Mouse (Mus musculus) midbrain, embryonic 15.5 days (tissue): Measurements from ENCODE around the gene Slc17a8. TPM values are rescaled to one million over a fixed set of nuclear protein-coding genes. Genes with fewer than 3 reads are reported as not detected.

Source experiments
- ATAC-seq: fragments of 200-750 bp; cut with Nextera tagmentation; replicated peaks from 2 replicates; pipeline ENCODE4 v1.8.0; 2017; ENCODE audit warnings: moderate TSS enrichment
- H3K27ac ChIP-seq: fragments of 300-500 bp; sonication (generic); 2 replicates; pipeline ENCODE4 v1.5.1; 2015; ENCODE audit warnings: mild to moderate bottlenecking, inconsistent platforms
- H3K27me3 ChIP-seq: fragments of 300-500 bp; sonication (generic); replicated peaks from 2 replicates; pipeline ENCODE4 v1.6.1; 2015; ENCODE audit warnings: inconsistent platforms
- H3K36me3 ChIP-seq: fragments of 300-500 bp; sonication (generic); replicated peaks from 2 replicates; pipeline ENCODE4 v1.6.1; 2015; ENCODE audit warnings: inconsistent platforms
- H3K4me1 ChIP-seq: fragments of 300-500 bp; sonication (generic); 2 replicates; pipeline ENCODE4 v1.6.1; 2015; ENCODE audit warnings: inconsistent platforms
- H3K4me2 ChIP-seq: fragments of 300-500 bp; sonication (generic); 2 replicates; pipeline ENCODE4 v1.6.1; 2015; ENCODE audit warnings: inconsistent platforms, mild to moderate bottlenecking, moderate library complexity
- H3K4me3 ChIP-seq: fragments of 300-500 bp; sonication (generic); 2 replicates; pipeline ENCODE4 v1.5.1; 2015; ENCODE audit warnings: mild to moderate bottlenecking, inconsistent platforms
- H3K9ac ChIP-seq: fragments of 300-500 bp; sonication (generic); 2 replicates; pipeline ENCODE4 v1.6.1; 2015; ENCODE audit warnings: mild to moderate bottlenecking, inconsistent platforms
- H3K9me3 ChIP-seq: fragments of 300-500 bp; sonication (generic); 2 replicates; pipeline ENCODE4 v1.6.1; 2016; ENCODE audit warnings: inconsistent platforms
- WGBS: fragments of 180-500 bp; shearing (Covaris S2); methylation state at CpG from one replicate; pipeline ENCODE4 v1.1.7; 2015; ENCODE audit warnings: mixed read lengths; 5-methylcytosine and 5-hydroxymethylcytosine counted together
- polyA plus RNA-seq: library from polyadenylated mRNA; unstranded; fragments of >200 nt; fragmentation: Nextera tagmentation; extraction: Ambion mirVana; gene quantifications from 2 replicates; pipeline ENCODE4 v1.2.1, GENCODE M21; 2015

Slc17a8 gene
- polyA plus RNA-seq, 1 experiment from 2014 or later: 1.3 TPM

- Histone ChIP-seq H3K4me2 (no peak overlapping the region), H3K9ac (no peak overlapping the region), H3K9me3 (no peaks in the 10 kb centered on the region), H3K27me3 (no peaks in the 10 kb centered on the region), H3K27ac (no peak overlapping the region), H3K4me3 (no peak overlapping the region), H3K36me3 (no peaks in the 10 kb centered on the region), H3K4me1 (no peaks in the 10 kb centered on the region)
- 57% methylated on average over 6 of the region's 6 CpGs for WGBS
- no peak for ATAC-seq
Measured at GRCm38 (mm10) chr10:89548028-89548427, 73.0 kb downstream of the Slc17a8 start.

GRCm38 (mm10) chr10:89546989-89547388, 74.1 kb downstream of the Slc17a8 start:
- Histone ChIP-seq H3K27ac (no peak overlapping the region), H3K9ac (no peak overlapping the region)

DNA sequence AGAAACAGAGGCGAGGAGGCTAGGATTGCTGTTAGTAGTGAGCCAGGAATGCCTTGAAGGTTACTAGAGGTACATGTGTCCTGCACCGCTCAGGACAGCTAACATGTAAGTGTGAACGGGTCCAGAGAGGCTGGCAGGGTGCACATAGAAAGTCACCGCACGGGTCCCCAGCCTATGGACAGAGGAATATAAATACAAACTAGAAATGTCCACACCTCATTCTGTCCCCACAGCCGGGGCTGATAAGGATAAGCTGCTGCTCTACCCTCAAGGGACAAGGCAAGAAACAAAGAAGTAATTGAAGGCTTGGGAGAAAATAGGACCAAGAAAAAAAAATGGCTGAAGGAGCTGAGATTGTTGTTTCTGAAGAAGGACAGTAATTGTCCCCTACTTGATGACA, 77.2 kb downstream of the Slc17a8 start:
- no peaks in the 10 kb centered on the region for H3K9me3 ChIP-seq
- no peaks in the 10 kb centered on the region for H3K4me1 ChIP-seq
- no peaks in the 10 kb centered on the region for H3K27me3 ChIP-seq
- no peak overlapping the region for H3K9ac ChIP-seq
- H3K4me2 ChIP-seq: no peak overlapping the region
- H3K36me3 ChIP-seq: no peaks in the 10 kb centered on the region
- ATAC-seq: no peak
- WGBS: 76% methylated on average over 6 of the region's 6 CpGs
- H3K4me3 ChIP-seq: no peak overlapping the region
- no peak overlapping the region for H3K27ac ChIP-seq

More at GRCm38 (mm10) chr10:89546989-89547388, 74.1 kb downstream of the Slc17a8 start:
- Histone ChIP-seq H3K4me3 (no peak overlapping the region), H3K4me2 (no peak overlapping the region), H3K4me1 (no peaks in the 10 kb centered on the region), H3K36me3 (no peaks in the 10 kb centered on the region), H3K27me3 (no peaks in the 10 kb centered on the region), H3K9me3 (no peaks in the 10 kb centered on the region)
- WGBS: 81% methylated on average over 2 of the region's 2 CpGs
- ATAC-seq: no peak

GRCm38 (mm10) chr10:89542321-89542720, 78.7 kb downstream of the Slc17a8 start:
- ATAC-seq: no peak
- no peaks in the 10 kb centered on the region for H3K9me3 ChIP-seq
- H3K27me3 ChIP-seq: no peaks in the 10 kb centered on the region
- no peak overlapping the region for H3K9ac ChIP-seq
- no peak overlapping the region for H3K4me3 ChIP-seq
- 92% methylated on average over 3 of the region's 3 CpGs for WGBS
- H3K27ac ChIP-seq: no peak overlapping the region
- no peak overlapping the region for H3K4me2 ChIP-seq
- no peaks in the 10 kb centered on the region for H3K36me3 ChIP-seq
- H3K4me1 ChIP-seq: no peaks in the 10 kb centered on the region

- H3K4me2 ChIP-seq: no peak within 1 kb of the TSS
- H3K4me3 ChIP-seq: no peak within 1 kb of the TSS
- no peaks in the 10 kb centered on the region for H3K27me3 ChIP-seq
- no peak within 1 kb of the TSS for H3K27ac ChIP-seq
- H3K4me1 ChIP-seq: no peaks in the 10 kb centered on the region
- H3K9ac ChIP-seq: no peak within 1 kb of the TSS
- H3K9me3 ChIP-seq: no peaks in the 10 kb centered on the region
- no peaks in the 10 kb centered on the region for H3K36me3 ChIP-seq
- ATAC-seq: no peak
- WGBS: 70% methylated on average over 17 of the region's 17 CpGs
Measured at GRCm38 (mm10) chr10:89532929-89533727, 87.9 kb downstream of the Slc17a8 start, which contains the start of gene Nr1h4. Gene Nr1h4, minus strand, starts transcription at chr10:89533585.

GRCm38 (mm10) chr10:89532451-89532850, 88.6 kb downstream of the Slc17a8 start:
- H3K4me2 ChIP-seq: no peak overlapping the region
- H3K27me3 ChIP-seq: no peaks in the 10 kb centered on the region
- H3K4me3 ChIP-seq: no peak overlapping the region
- no peak overlapping the region for H3K27ac ChIP-seq
- no peaks in the 10 kb centered on the region for H3K4me1 ChIP-seq
- H3K9ac ChIP-seq: no peak overlapping the region
- no peaks in the 10 kb centered on the region for H3K36me3 ChIP-seq
- ATAC-seq: no peak
- WGBS: 68% methylated on average over 5 of the region's 5 CpGs
- H3K9me3 ChIP-seq: no peaks in the 10 kb centered on the region

DNA sequence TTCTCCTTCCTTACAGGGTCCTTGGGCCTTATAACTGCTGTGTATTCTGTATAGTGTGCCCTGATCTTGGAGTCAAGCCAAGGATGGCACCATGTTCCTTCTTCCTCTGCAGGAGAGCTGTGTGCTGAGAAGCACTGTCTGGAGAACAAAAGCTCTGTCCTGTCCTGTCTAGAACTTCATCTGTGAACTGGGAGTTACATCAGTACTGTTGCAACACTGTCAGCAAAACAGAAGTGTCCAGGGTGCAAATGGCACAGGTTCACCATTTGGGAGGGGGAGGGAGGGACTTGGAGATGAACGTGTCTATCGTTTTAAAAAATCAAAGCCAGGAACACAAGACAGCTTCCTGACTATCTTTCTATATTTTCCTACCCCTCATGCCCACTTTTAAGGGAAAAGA, 89.1 kb downstream of the Slc17a8 start:
- Histone ChIP-seq H3K4me2 (no peak overlapping the region), H3K4me3 (no peak overlapping the region), H3K27me3 (no peaks in the 10 kb centered on the region), H3K27ac (no peak overlapping the region), H3K36me3 (no peaks in the 10 kb centered on the region), H3K4me1 (no peaks in the 10 kb centered on the region), H3K9me3 (no peaks in the 10 kb centered on the region), H3K9ac (no peak overlapping the region)
- 85% methylated on average over 2 of the region's 2 CpGs for WGBS
- ATAC-seq: 0 out of 2 replicates have a peak, but pooled peaks have one; percentile 17

DNA sequence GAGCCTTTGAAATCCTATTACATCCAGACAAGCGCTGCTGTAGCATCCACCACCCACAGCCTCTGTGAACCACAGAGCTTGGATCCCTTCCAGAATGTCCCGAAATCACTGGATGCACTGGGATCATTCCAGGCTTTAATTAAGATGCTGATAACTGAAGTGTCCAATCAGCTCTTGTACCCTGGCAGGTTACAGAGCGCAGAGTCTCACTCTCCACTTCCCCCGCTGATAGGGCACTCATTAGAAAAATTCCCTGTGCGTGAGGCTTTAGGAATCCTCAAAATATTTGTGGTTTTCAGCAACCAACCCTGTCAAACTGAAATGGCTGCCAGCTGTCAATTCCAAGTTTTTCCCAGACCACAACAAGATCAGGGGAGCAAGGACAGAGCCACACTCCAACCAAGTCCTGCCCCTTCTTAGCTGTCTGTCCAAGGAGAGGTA, 89.8 kb downstream of the Slc17a8 start:
- Histone ChIP-seq H3K4me3 (no peak overlapping the region), H3K36me3 (no peaks in the 10 kb centered on the region), H3K4me2 (no peak overlapping the region), H3K27me3 (no peaks in the 10 kb centered on the region), H3K9ac (no peak overlapping the region), H3K4me1 (no peaks in the 10 kb centered on the region), H3K9me3 (no peaks in the 10 kb centered on the region), H3K27ac (no peak overlapping the region)
- ATAC-seq: peak; percentile 73; the same call in 1 of the 2 replicates
- 50% methylated on average over 5 of the region's 5 CpGs for WGBS

GRCm38 (mm10) chr10:89527054-89527453, 94.0 kb downstream of the Slc17a8 start:
- no peak overlapping the region for H3K9ac ChIP-seq
- no peak overlapping the region for H3K27ac ChIP-seq
- no peaks in the 10 kb centered on the region for H3K27me3 ChIP-seq
- ATAC-seq: no peak
- no peaks in the 10 kb centered on the region for H3K36me3 ChIP-seq
- no peaks in the 10 kb centered on the region for H3K9me3 ChIP-seq
- H3K4me3 ChIP-seq: no peak overlapping the region
- H3K4me2 ChIP-seq: no peak overlapping the region
- no peaks in the 10 kb centered on the region for H3K4me1 ChIP-seq
- WGBS: 85% methylated on average over 5 of the region's 5 CpGs

- Histone ChIP-seq H3K27ac (no peak overlapping the region), H3K4me1 (no peaks in the 10 kb centered on the region), H3K36me3 (no peaks in the 10 kb centered on the region), H3K4me2 (no peak overlapping the region), H3K9ac (no peak overlapping the region), H3K27me3 (no peaks in the 10 kb centered on the region), H3K9me3 (no peaks in the 10 kb centered on the region), H3K4me3 (no peak overlapping the region)
- no peak for ATAC-seq
- 12% methylated on average over 2 of the region's 2 CpGs for WGBS
Measured at GRCm38 (mm10) chr10:89525823-89526222, 95.2 kb downstream of the Slc17a8 start.

Other genes with a start within 250 kb of the Slc17a8 start
- gene Gas2l3, start 177.3 kb downstream of the Slc17a8 start, polyA plus RNA-seq: 3.9 and 4.5 TPM in 2 replicates
- gene Nr1h4, start 87.7 kb downstream of the Slc17a8 start, polyA plus RNA-seq: 0.08 TPM in 1 of 2 replicates, not detected in the other
- gene Scyl2, start 65.0 kb upstream of the Slc17a8 start, polyA plus RNA-seq: 9.1 and 10.1 TPM in 2 replicates
- 47.7 and 55.6 TPM in 2 replicates for gene Actr6, start 111.0 kb upstream of the Slc17a8 start, polyA plus RNA-seq
- 30.0 TPM in 2 replicates for gene Uhrf1bp1l, start 123.7 kb upstream of the Slc17a8 start, polyA plus RNA-seq